Mouse (Mus musculus) common myeloid progenitor, adult 5-6 weeks (primary cell): Measurements from ENCODE around the gene Sult1c1. TPM values are rescaled to one million over a fixed set of nuclear protein-coding genes. Genes with fewer than 3 reads are reported as not detected.
A peak's percentile ranks its signal among the peaks of the same experiment; 100 is the strongest.
"Not testable (repeated sequence)": the region's sequence is repeated elsewhere in the genome, so short reads cannot be mapped to it uniquely, and the experiment has no call there.

Experiments
- ATAC-seq: replicated peaks from 2 replicates; pipeline ENCODE4 v1.8.0; 2016; ENCODE audit warnings: low read depth, mild to moderate bottlenecking, moderate TSS enrichment, inconsistent platforms; ENCODE audit not compliant: poor library complexity, severe bottlenecking
- total RNA-seq: library from RNA; stranded (forward); fragments of 200-1000, 187-1606 nt; gene quantifications from 2 replicates; pipeline ENCODE4 v1.2.3, GENCODE M21; 2017

Gene Sult1c1
- total RNA-seq = not detected in 2 replicates

DNA sequence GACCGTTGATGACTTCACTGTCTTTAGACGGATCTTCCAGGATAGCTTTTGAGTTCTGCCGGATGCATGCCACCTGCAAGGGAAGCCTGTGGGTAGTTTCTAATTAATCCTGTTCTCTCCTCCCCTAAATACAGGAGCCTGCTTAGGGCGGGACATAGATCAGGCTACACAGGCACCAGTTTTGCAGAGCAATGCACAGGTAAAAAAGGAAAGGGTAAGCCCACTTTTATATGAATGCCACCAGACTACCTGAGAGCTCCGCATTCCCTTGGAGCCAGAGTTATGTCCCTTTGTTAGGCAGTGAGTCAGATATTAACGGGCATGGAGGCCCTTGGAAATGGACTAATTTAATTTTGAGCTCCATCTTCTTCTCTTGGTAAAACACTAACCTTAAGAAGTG lies at the start of gene Sult1c1:
TSS of gene Sult1c1 (minus strand) at position 101 of the 400 bp plus-strand sequence.
- no peak for ATAC-seq

DNA sequence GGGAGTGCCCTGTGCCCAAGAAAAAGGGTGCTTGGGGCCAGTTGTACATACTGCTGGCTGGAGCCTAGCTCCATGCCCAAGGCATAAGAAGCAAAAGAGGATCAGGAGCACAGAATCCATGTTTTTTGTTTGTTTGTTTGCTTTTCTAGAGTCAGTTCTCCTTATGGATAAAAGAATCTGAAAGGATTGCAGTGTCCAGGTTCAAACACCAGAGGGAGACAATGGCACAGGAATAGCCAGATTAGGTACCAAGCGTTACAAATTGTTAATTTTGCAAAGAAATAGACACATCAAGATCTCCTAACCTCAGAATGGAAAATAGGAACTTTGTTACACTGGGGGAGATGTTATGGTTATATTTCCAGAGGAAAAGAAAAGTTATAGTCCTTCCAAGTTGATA lies 23.7 kb upstream of the Sult1c1 start:
- ATAC-seq = peak; percentile 72

DNA sequence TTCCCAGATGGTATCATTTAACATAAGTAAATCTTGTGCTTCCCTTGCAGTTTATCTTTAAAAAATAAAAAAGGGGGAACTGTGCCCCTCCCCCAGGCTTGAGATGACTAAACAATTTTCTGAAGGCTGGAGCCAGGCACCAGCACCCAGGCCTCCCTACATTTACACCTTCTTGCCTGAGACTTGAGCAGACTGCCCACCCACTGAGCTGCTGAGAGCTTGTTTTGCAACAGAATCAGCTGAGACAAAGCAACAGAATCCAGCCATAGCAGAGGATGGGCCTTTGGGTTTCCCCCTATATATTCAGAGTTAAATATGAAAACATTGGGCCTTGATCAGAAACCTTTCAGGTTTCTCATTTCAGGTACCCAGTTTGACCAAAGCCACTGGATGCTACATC lies 20.7 kb upstream of the Sult1c1 start:
- no peak for ATAC-seq

DNA sequence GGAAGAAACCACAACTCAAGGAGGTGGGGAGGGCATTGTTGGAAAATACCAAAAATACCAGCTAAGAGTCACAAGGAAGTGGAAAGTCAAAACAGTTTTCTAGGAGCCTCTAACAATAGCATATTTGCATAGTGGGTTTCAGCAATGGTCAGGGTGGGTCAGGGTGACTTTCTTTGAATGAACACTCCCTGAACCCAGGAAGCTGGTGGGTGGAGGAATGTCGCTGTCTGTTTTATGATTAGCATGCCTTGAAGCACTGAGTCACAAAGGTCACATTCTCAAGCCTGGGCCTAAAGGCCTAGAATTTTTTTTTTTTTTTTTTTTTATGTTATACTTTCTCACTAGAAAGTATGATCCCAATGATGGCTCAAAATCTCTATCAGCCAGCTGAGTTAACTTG lies 20.1 kb upstream of the Sult1c1 start:
- not testable (repeated sequence) for ATAC-seq

DNA sequence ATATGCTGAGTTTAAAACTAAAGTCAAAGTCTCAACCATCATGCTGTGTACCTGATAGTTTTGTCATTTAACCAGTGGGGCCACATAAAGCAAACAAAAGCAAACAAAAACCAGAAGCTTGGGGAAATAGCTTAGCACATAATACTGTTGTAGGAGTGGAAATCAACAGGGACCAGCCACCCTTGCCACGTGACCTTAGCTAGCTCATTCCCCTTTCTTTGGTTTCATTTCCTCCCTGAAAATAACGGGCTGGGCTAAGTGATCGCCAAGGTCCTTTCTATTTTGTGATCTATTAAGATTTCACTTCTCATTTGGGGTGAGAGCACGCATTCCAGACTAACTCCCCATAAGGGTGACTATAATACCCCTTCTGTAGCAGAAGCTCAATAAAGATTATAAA lies 13.0 kb upstream of the Sult1c1 start:
- peak; percentile 58 for ATAC-seq

DNA sequence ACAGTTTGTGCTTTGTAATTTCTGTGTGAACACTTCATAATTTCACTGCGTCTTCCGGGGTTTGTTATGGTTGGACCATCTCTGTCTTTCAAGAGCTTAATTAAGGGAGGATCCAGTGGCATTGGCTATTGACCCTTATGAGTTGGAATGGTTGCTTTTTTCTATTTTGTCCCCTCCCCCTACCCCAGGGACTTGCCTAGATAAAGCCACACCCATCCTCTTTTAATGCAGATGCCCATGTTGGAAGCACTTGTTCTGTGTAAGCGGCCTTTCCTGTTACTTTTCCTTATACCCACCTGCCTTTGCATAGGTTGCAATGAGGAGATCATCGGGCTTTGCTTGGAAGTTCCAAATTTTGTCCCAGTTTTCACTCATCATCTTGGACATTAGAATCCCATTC lies 16.9 kb downstream of the Sult1c1 start:
- no peak for ATAC-seq

DNA sequence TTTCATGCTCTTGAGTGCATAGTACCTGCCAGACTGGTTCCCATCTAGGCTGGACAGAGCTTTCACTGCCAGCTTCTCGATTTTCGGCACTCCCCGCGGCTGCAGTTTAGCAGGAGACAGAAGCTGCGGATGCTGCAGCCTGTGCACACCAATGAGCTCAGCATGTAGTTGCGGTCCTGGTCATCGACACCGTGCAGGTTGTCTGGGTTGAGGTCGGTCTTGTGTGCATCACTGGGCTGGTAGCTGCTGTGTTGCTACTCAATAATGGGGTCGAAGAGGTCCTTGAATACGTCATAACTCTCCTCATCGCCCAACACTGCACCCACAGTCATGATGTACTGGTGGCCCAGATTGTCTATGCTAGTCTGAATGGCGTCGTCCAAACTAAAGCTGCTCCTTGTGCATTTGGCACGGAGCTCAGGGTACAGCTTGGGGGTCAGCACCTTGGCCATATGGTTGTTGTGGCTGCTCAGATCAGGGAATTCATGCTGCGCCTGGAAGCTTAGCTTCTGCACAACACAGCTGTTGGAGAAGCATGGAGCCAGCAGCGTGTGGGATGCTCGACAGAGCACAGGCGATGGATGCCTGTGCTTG lies 48.8 kb downstream of the Sult1c1 start:
- ATAC-seq = no peak

DNA sequence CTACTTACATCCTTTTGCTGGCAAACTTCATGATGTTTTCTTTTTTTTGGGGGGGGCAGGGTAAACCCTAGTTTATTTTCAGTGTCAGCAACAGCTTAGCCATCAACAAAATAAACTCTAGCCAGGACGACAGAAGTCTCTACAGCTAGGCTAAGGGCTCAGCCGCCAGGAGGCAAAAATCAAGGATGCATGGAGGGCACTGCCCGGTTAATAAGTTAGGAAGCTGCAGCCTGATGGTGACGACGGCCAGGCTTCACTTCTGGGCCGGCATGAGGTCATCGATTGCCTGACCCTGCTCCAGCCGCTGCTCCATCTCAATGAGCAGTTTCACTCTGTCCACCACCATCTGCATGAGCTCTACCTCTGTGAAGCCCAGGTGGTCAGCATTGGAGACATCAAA lies 49.7 kb downstream of the Sult1c1 start:
- ATAC-seq = no peak

Other genes with a start within 250 kb of the Sult1c1 start
- gene Sult1c2, start 144.3 kb downstream of the Sult1c1 start, total RNA-seq = not detected in 2 replicates